Mouse (Mus musculus) lung, embryonic 15.5 days (tissue): ENCODE data around the gene Muc2. TPM values are rescaled to one million over a fixed set of nuclear protein-coding genes. Genes with fewer than 3 reads are reported as not detected.

Source experiments
- ATAC-seq: fragments of 200-750 bp; cut with Nextera tagmentation; 2 replicates; pipeline ENCODE4 v1.8.0; 2017; ENCODE audit warnings: moderate number of reproducible peaks, borderline replicate concordance; ENCODE audit not compliant: low FRiP score, low TSS enrichment; ENCODE audit errors: extremely low read depth
- H3K27ac ChIP-seq: fragments of 300-500 bp; sonication (generic); 2 replicates; pipeline ENCODE4 v1.5.1; 2015; ENCODE audit warnings: moderate library complexity, mild to moderate bottlenecking, inconsistent platforms
- H3K27me3 ChIP-seq: fragments of 300-500 bp; sonication (generic); 2 replicates; pipeline ENCODE4 v1.6.1; 2015; ENCODE audit warnings: inconsistent platforms
- H3K36me3 ChIP-seq: fragments of 300-500 bp; sonication (generic); 2 replicates; pipeline ENCODE4 v1.6.1; 2015; ENCODE audit warnings: inconsistent platforms
- H3K4me1 ChIP-seq: fragments of 300-500 bp; sonication (generic); 2 replicates; pipeline ENCODE4 v1.6.1; 2015; ENCODE audit warnings: inconsistent platforms
- H3K4me2 ChIP-seq: fragments of 300-500 bp; sonication (generic); 2 replicates; pipeline ENCODE4 v1.6.1; 2015; ENCODE audit warnings: inconsistent platforms, mild to moderate bottlenecking, moderate library complexity
- H3K4me3 ChIP-seq: fragments of 300-500 bp; sonication (generic); 2 replicates; pipeline ENCODE4 v1.5.1; 2015; ENCODE audit warnings: mild to moderate bottlenecking, inconsistent platforms
- H3K9ac ChIP-seq: fragments of 300-500 bp; sonication (generic); 2 replicates; pipeline ENCODE4 v1.6.1; 2015; ENCODE audit warnings: inconsistent platforms
- H3K9me3 ChIP-seq: fragments of 300-500 bp; sonication (generic); 2 replicates; pipeline ENCODE4 v1.6.1; 2016; ENCODE audit warnings: inconsistent platforms
- WGBS: fragments of 180-500 bp; shearing (Covaris S2); methylation state at CpG from one replicate; pipeline ENCODE4 v1.1.7; 2015; 5-methylcytosine and 5-hydroxymethylcytosine counted together
- polyA plus RNA-seq: library from polyadenylated mRNA; unstranded; fragments of >200 nt; fragmentation: Nextera tagmentation; extraction: Ambion mirVana; gene quantifications from 2 replicates; pipeline ENCODE4 v1.2.1, GENCODE M21; 2015

The Muc2 gene
- polyA plus RNA-seq, 1 experiment from 2014 or later = 0.37 TPM

- H3K27ac ChIP-seq = no peak overlapping the region
- H3K27me3 ChIP-seq = no peaks in the 10 kb centered on the region
- peak; percentile 74; the same call in 1 of the 2 replicates for ATAC-seq
- H3K4me3 ChIP-seq = no peak overlapping the region
- WGBS = 65% methylated on average over 8 of the region's 8 CpGs
- H3K4me2 ChIP-seq = no peak overlapping the region
- H3K36me3 ChIP-seq = no peaks in the 10 kb centered on the region
- no peak overlapping the region for H3K9ac ChIP-seq
- peaks cover 25% of the 10 kb centered on the region for H3K4me1 ChIP-seq
- H3K9me3 ChIP-seq = no peaks in the 10 kb centered on the region
Measured at GRCm38 (mm10) chr7:141770988-141771387, 80.8 kb downstream of the Muc2 start.

- ATAC-seq = no peak
- H3K27ac ChIP-seq = no peak overlapping the region
- H3K4me1 ChIP-seq = peaks cover 25% of the 10 kb centered on the region
- no peak overlapping the region for H3K4me3 ChIP-seq
- H3K9ac ChIP-seq = no peak overlapping the region
- no peaks in the 10 kb centered on the region for H3K9me3 ChIP-seq
- no peaks in the 10 kb centered on the region for H3K36me3 ChIP-seq
- H3K27me3 ChIP-seq = no peaks in the 10 kb centered on the region
- WGBS = 53% methylated on average over 1 of the region's 1 CpGs
- no peak overlapping the region for H3K4me2 ChIP-seq
Measured at GRCm38 (mm10) chr7:141772058-141772557, 82.0 kb downstream of the Muc2 start.

GRCm38 (mm10) chr7:141774855-141775254, 84.7 kb downstream of the Muc2 start:
- ATAC-seq = no peak
- no peak overlapping the region for H3K9ac ChIP-seq
- peaks cover 25% of the 10 kb centered on the region for H3K4me1 ChIP-seq
- H3K9me3 ChIP-seq = no peaks in the 10 kb centered on the region
- no peaks in the 10 kb centered on the region for H3K36me3 ChIP-seq
- H3K27me3 ChIP-seq = no peaks in the 10 kb centered on the region
- H3K27ac ChIP-seq = no peak overlapping the region
- no peak overlapping the region for H3K4me3 ChIP-seq
- WGBS = 92% methylated on average over 2 of the region's 2 CpGs
- H3K4me2 ChIP-seq = no peak overlapping the region

- H3K36me3 ChIP-seq = no peaks in the 10 kb centered on the region
- H3K27ac ChIP-seq = no peak overlapping the region
- WGBS = 83% methylated on average over 5 of the region's 5 CpGs
- no peak for ATAC-seq
- H3K4me3 ChIP-seq = no peak overlapping the region
- H3K4me2 ChIP-seq = no peak overlapping the region
- H3K9me3 ChIP-seq = no peaks in the 10 kb centered on the region
- no peaks in the 10 kb centered on the region for H3K27me3 ChIP-seq
- H3K4me1 ChIP-seq = peaks cover 23% of the 10 kb centered on the region
- no peak overlapping the region for H3K9ac ChIP-seq
Measured at GRCm38 (mm10) chr7:141776199-141776598, 86.1 kb downstream of the Muc2 start.

- H3K4me3 ChIP-seq = no peak within 1 kb of the TSS
- H3K4me1 ChIP-seq = no peaks in the 10 kb centered on the region
- peak; percentile 29; the same call in 1 of the 2 replicates for ATAC-seq
- no peak within 1 kb of the TSS for H3K4me2 ChIP-seq
- H3K36me3 ChIP-seq = no peaks in the 10 kb centered on the region
- WGBS = 67% methylated on average over 6 of the region's 6 CpGs
- no peaks in the 10 kb centered on the region for H3K9me3 ChIP-seq
- H3K27me3 ChIP-seq = no peaks in the 10 kb centered on the region
- H3K27ac ChIP-seq = no peak within 1 kb of the TSS
- H3K9ac ChIP-seq = no peak within 1 kb of the TSS
Measured at GRCm38 (mm10) chr7:141788677-141789452, 98.7 kb downstream of the Muc2 start, which contains the start of gene Muc5ac. Muc5ac (plus strand) TSS chr7:141788972.

- Histone ChIP-seq H3K4me3 (no peak overlapping the region), H3K27me3 (no peaks in the 10 kb centered on the region), H3K27ac (no peak overlapping the region), H3K4me2 (no peak overlapping the region), H3K9me3 (no peaks in the 10 kb centered on the region), H3K4me1 (no peaks in the 10 kb centered on the region), H3K9ac (no peak overlapping the region), H3K36me3 (no peaks in the 10 kb centered on the region)
- no peak for ATAC-seq
- WGBS = 90% methylated on average over 1 of the region's 1 CpGs
Measured at GRCm38 (mm10) chr7:141794251-141794650, 104.1 kb downstream of the Muc2 start.

GRCm38 (mm10) chr7:141803206-141803605, 113.1 kb downstream of the Muc2 start:
- no peaks in the 10 kb centered on the region for H3K27me3 ChIP-seq
- no peak overlapping the region for H3K4me3 ChIP-seq
- WGBS = 86% methylated on average over 7 of the region's 7 CpGs
- H3K4me2 ChIP-seq = no peak overlapping the region
- H3K27ac ChIP-seq = no peak overlapping the region
- no peaks in the 10 kb centered on the region for H3K9me3 ChIP-seq
- H3K9ac ChIP-seq = no peak overlapping the region
- H3K4me1 ChIP-seq = no peaks in the 10 kb centered on the region
- no peak for ATAC-seq
- H3K36me3 ChIP-seq = no peaks in the 10 kb centered on the region

Other genes starting within 250 kb of the Muc2 start
- 14.4 and 15.8 TPM in 2 replicates for gene Pidd1, start 246.3 kb upstream of the Muc2 start, polyA plus RNA-seq
- gene Rplp2, start 243.0 kb upstream of the Muc2 start, polyA plus RNA-seq = 1,155 and 1,294 TPM in 2 replicates
- gene Pnpla2, start 235.1 kb upstream of the Muc2 start, polyA plus RNA-seq = 35.9 and 41.6 TPM in 2 replicates
- gene Cracr2b, start 229.2 kb upstream of the Muc2 start, polyA plus RNA-seq = 35.6 and 40.8 TPM in 2 replicates
- 24.4 and 30.7 TPM in 2 replicates for gene Cd151, start 222.9 kb upstream of the Muc2 start, polyA plus RNA-seq
- 66.9 and 69.2 TPM in 2 replicates for gene Polr2l, start 215.2 kb upstream of the Muc2 start, polyA plus RNA-seq
- gene Tspan4, start 215.1 kb upstream of the Muc2 start, polyA plus RNA-seq = 96.9 and 100 TPM in 2 replicates
- 39.5 and 40.9 TPM in 2 replicates for gene Chid1, start 150.5 kb upstream of the Muc2 start, polyA plus RNA-seq
- 69.1 and 73.4 TPM in 2 replicates for gene Ap2a2, start 128.2 kb upstream of the Muc2 start, polyA plus RNA-seq
- 0.07 and 0.11 TPM in 2 replicates for gene Muc6, start 35.0 kb upstream of the Muc2 start, polyA plus RNA-seq
- gene Muc5ac, start 98.6 kb downstream of the Muc2 start, polyA plus RNA-seq = 0.16 and 0.27 TPM in 2 replicates
- 0.23 and 0.25 TPM in 2 replicates for gene Muc5b, start 148.7 kb downstream of the Muc2 start, polyA plus RNA-seq
- 46.5 and 50.7 TPM in 2 replicates for gene Tollip, start 228.2 kb downstream of the Muc2 start, polyA plus RNA-seq